Mouse (Mus musculus): ENCODE measurements around the gene Fgfr4. TPM values are rescaled to one million over a fixed set of nuclear protein-coding genes. Genes with fewer than 3 reads are reported as not detected.

Gene Fgfr4
- total and polyA plus RNA-seq, 3 experiments, result not detected

- DNase-seq (ENCODE audit: low read depth, low spot score), result no peak
- no peak overlapping the region for H3K9ac ChIP-seq (ENCODE audit: control insufficient read depth, low read depth, low read length, poor library complexity, severe bottlenecking)
- TF ChIP-seq MAZ (IDR thresholded peaks at IDR 0.05; ENCODE audit: low read depth, low read length) (no peak), JUND (IDR thresholded peaks at IDR 0.05; ENCODE audit: low read depth, low read length) (no peak), POLR2AphosphoS2 (IDR thresholded peaks at IDR 0.05; ENCODE audit: low read length) (no peak), NRF1 (IDR thresholded peaks at IDR 0.05; ENCODE audit: insufficient read depth, low read depth, low read length, poor library complexity, severe bottlenecking) (no peak), SMC3 (IDR thresholded peaks at IDR 0.05; ENCODE audit: low read depth, low read length) (no peak), POLR2AphosphoS5 (IDR thresholded peaks at IDR 0.05; ENCODE audit: borderline replicate concordance, low read depth, low read length) (no peak), CHD2 (IDR thresholded peaks at IDR 0.05; ENCODE audit: low read length) (no peak), KAT2A (conservative IDR thresholded peaks at IDR 0.05; ENCODE audit: low read depth, low read length) (no peak), MYB (IDR thresholded peaks at IDR 0.05; ENCODE audit: low read depth, low read length) (no peak), NELFE (IDR thresholded peaks at IDR 0.05; ENCODE audit: low read depth, low read length) (no peak)
- no peaks in the 10 kb centered on the region; a peak in 1 of 4 replicates for H3K4me1 ChIP-seq (ENCODE audit: control insufficient read depth in 1 of 2, insufficient read depth in 2 of 2, low read length in 2 of 2)
- no peaks in the 10 kb centered on the region for H3K9me3 ChIP-seq (replicated peaks; ENCODE audit: insufficient read depth, low read length)
- no peaks in the 10 kb centered on the region for H3K27me3 ChIP-seq (ENCODE audit: control insufficient read depth in 1 of 2, insufficient read depth in 2 of 2, low read length in 2 of 2)
- H3K27ac ChIP-seq (ENCODE audit: control insufficient read depth, low read depth, low read length), result no peak overlapping the region
- H3K36me3 ChIP-seq (ENCODE audit: control insufficient read depth in 1 of 2, insufficient read depth in 2 of 2, low read length in 2 of 2), result no peaks in the 10 kb centered on the region
- H3K79me2 ChIP-seq (ENCODE audit: control insufficient read depth, insufficient read depth, low read length, poor library complexity), result no peaks in the 10 kb centered on the region
- no peak overlapping the region for H3K4me3 ChIP-seq (ENCODE audit: control insufficient read depth in 1 of 2, insufficient read depth in 1 of 2, low read depth in 2 of 2, low read length in 2 of 2)
Measured at GRCm38 (mm10) chr13:55179591-55179990, 27.2 kb downstream of the Fgfr4 start.

DNA sequence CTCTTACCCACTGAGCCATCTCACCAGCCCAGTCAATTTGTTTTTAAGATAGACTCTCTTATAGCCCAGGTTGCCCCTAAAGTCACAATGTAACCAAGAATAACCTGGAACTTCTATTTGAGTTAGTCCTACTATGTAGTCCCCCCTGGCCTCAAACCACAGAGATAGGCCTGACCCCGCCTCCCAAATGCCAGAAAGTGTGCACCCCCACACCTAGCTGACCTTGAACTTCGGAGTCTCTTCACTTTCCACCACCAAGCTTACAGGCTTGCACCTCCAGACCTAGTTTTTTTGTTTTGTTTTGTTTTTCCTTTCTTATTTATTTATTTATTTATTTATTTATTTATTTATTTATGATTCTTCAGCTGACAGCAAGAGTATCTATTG lies 29.3 kb downstream of the Fgfr4 start:
- H3K9me3 ChIP-seq (replicated peaks; ENCODE audit: insufficient read depth, low read length), result no peaks in the 10 kb centered on the region
- no peaks in the 10 kb centered on the region for H3K36me3 ChIP-seq (ENCODE audit: control insufficient read depth in 1 of 2, insufficient read depth in 2 of 2, low read length in 2 of 2)
- no peak overlapping the region for H3K27ac ChIP-seq (ENCODE audit: control insufficient read depth, low read depth, low read length)
- no peaks in the 10 kb centered on the region for H3K27me3 ChIP-seq (ENCODE audit: control insufficient read depth in 1 of 2, insufficient read depth in 2 of 2, low read length in 2 of 2)
- no peak for TF ChIP-seq NELFE (IDR thresholded peaks at IDR 0.05; ENCODE audit: low read depth, low read length)
- no peak for TF ChIP-seq TAL1 (IDR thresholded peaks at IDR 0.05; ENCODE audit: low read length)
- TF ChIP-seq ETS1 (IDR thresholded peaks at IDR 0.05; ENCODE audit: low read depth, low read length), result no peak
- no peak for TF ChIP-seq USF1 (IDR thresholded peaks at IDR 0.05; ENCODE audit: low read depth, low read length)
- no peak for TF ChIP-seq ZC3H11A (IDR thresholded peaks at IDR 0.05; ENCODE audit: low read depth, low read length)
- TF ChIP-seq SIN3A (IDR thresholded peaks at IDR 0.05; ENCODE audit: low read length), result no peak
- no peak for TF ChIP-seq MAX (IDR thresholded peaks at IDR 0.05; ENCODE audit: low read length)
- no peak for TF ChIP-seq MYC (IDR thresholded peaks at IDR 0.05; ENCODE audit: low read depth, low read length)
- TF ChIP-seq MYB (IDR thresholded peaks at IDR 0.05; ENCODE audit: low read depth, low read length), result no peak
- no peak for TF ChIP-seq ZKSCAN1 (IDR thresholded peaks at IDR 0.05; ENCODE audit: low read depth, low read length)
- TF ChIP-seq ZMIZ1 (IDR thresholded peaks at IDR 0.05; ENCODE audit: low read depth, low read length), result no peak
- TF ChIP-seq TBP (IDR thresholded peaks at IDR 0.05; ENCODE audit: low read depth, low read length), result no peak
- TF ChIP-seq ZNF384 (IDR thresholded peaks at IDR 0.05; ENCODE audit: low read depth, low read length), result no peak
- no peak for TF ChIP-seq CHD1 (IDR thresholded peaks at IDR 0.05; ENCODE audit: low read depth, low read length)
- no peak for TF ChIP-seq NRF1 (IDR thresholded peaks at IDR 0.05; ENCODE audit: insufficient read depth, low read depth, low read length, poor library complexity, severe bottlenecking)
- TF ChIP-seq POLR2AphosphoS2 (IDR thresholded peaks at IDR 0.05; ENCODE audit: low read length), result no peak
- no peak for TF ChIP-seq EP300 (IDR thresholded peaks at IDR 0.05; ENCODE audit: low read depth in 1 of 2, low read length in 2 of 2)
- no peak for TF ChIP-seq MXI1 (IDR thresholded peaks at IDR 0.05; ENCODE audit: low read depth, low read length)
- no peak for TF ChIP-seq GATA1 (IDR thresholded peaks at IDR 0.05; ENCODE audit: low read depth, low read length)
- no peaks in the 10 kb centered on the region; a peak in 1 of 4 replicates for H3K4me1 ChIP-seq (ENCODE audit: control insufficient read depth in 1 of 2, insufficient read depth in 2 of 2, low read length in 2 of 2)
- no peak overlapping the region for H3K9ac ChIP-seq (ENCODE audit: control insufficient read depth, low read depth, low read length, poor library complexity, severe bottlenecking)
- no peaks in the 10 kb centered on the region for H3K79me2 ChIP-seq (ENCODE audit: control insufficient read depth, insufficient read depth, low read length, poor library complexity)
- no peak overlapping the region for H3K4me3 ChIP-seq (ENCODE audit: control insufficient read depth in 1 of 2, insufficient read depth in 1 of 2, low read depth in 2 of 2, low read length in 2 of 2)
- no peak for DNase-seq (ENCODE audit: low read depth, low spot score)
